In the genomic region with DNA sequence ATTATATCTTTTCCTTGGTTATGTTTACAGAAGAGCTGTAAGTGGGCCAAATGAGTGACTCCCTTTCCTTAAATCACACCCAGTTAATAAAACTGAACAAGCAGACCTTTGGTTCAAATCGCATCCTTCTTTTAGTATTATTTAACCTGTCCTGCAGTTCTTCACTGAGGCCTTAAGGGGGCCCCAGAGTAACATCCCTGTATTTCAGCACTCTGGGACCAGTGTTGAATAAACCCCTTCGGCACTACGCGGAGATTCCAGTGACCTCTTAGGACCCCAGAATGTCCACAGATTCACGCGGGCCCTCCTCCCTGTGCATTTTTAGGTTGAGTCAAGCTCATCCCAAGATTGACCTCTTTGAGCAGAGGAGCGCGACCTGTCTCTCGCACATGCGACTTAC, we compare ENCODE assay signal across 9 mouse cellular contexts.
DNase-seq lines count a peak whose midpoint lies in the region.
"Had no signal": no experiment of that assay in that cellular context is flagged by ENCODE, and none has a peak within 500 bp of the region (broad histone marks: within the 10 kb centered on the region; RNA-seq: fewer than 3 reads in every experiment).

No protein-coding gene starts in this region.

- DNase-seq in adrenal gland, adult (ENCODE audit: inconsistent age in 2 of 2, low spot score in 1 of 2), result peak; percentile 29 to 73
- no peak for DNase-seq in adrenal gland, postnatal 25 days
- DNase-seq in kidney, postnatal 4 days, result peak; percentile 3 to 5
- no peak for DNase-seq in kidney, postnatal 36 days
- peak; percentile 53 for DNase-seq in ZHBTc4 (ENCODE audit: low read depth, low spot score)
- DNase-seq in lung, postnatal 10 days, result peak; percentile 27
- DNase-seq in cerebellum, adult 11 months, result no peak
- no peak for DNase-seq in Muller cell, postnatal 12 days (ENCODE audit: inconsistent ontology term)
- DNase-seq: gastrocnemius, postnatal 10 days had no signal

Comparison
In these comparisons a context has a peak if more than half of its experiments do, and no peak if none do; other contexts are left out.
1. DNase-seq: peak in adrenal gland, adult (2 of 2), kidney, postnatal 4 days (2 of 2), ZHBTc4 (single experiment) and lung, postnatal 10 days (single experiment); none in adrenal gland, postnatal 25 days (single experiment), kidney, postnatal 36 days (0 of 2), cerebellum, adult 11 months (single experiment) and Muller cell, postnatal 12 days (single experiment).